Mouse (Mus musculus) embryo, embryonic 11 days (tissue): Measurements from ENCODE around the gene Hmgb2.

ENCODE experiments used
- DNase-seq: peaks from one replicate; pipeline ENCODE4 v3.0.0-alpha.2; 2015

Gene Hmgb2

DNA sequence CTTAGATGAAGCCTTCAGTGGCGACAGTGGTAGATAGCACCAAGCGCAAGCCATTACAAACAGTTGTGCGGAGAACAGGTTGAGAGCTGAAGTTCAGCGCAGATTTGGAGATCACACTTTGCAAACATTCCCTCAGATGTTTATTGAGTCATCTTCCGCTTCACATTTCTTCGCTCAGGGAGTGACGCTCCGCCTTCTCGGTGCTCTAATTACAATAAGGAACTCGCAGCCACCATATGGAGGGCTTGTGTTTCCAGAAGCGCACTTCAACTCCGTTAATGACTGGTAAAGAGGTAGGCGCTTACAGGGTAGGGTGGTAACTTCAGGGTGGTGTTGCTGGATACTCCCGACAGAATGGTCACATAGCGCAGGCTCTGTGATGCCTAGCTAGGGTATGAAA is 52.0 kb downstream of the Hmgb2 start:
- DNase-seq = no peak

DNA sequence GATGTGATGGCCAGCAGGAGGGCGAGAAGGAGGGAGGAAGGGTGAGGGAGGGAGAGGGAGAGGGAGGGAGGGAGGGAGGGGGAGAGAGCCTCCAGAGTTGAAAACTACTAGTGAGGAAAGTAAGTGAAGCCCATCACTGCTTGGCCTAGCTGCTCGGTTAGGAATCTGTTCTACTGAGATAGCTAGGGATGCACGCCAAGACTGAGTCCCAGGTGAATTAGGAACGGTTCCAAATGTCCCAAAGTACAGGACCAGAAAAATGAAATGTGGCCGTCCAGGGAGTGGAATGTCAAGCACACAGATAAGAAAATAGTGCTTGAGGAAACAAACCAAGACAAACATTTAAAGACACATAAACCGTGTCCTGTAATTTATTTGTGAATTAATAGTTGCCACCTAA is 53.3 kb downstream of the Hmgb2 start:
- DNase-seq = no peak
